Comparison of ENCODE assay signal across 8 mouse cellular contexts in the genomic region with DNA sequence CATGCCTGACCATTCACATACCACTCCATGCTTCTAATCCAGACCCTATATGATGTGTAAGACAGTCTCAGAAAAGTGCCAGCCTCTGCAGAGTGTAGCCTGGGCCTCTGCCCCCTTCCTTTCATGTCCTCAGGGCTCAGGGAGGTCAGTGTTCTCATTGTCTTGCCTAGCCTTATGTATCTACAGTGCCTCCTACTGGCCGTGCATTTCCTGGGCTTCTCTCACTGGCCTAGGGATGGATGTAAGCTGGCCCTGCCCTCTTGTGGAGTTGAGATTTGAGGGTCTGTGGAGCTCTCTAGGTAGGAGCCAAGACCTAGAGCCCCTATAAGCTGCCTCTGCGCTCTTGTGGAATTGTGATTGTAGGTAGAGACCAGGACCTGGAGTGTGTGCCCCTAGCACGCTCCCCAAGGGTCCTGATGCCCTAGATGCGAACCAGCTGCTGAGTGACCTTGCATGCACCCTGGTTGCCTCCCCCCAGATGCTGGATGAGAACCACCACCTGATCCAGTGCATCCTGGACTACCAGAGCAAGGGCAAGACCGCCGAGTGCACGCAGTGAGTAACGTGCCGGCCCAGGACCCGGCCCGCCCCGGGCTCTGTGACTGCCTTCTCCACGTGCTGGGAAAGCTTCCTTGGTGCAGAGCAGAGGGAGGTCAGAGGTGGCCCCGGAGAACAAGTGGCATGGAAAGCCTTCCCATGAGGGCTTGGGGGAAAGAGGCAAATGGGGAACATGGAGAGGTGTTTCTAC. TPM values are rescaled to one million over a fixed set of nuclear protein-coding genes. Genes with fewer than 3 reads are reported as not detected.
DNase-seq lines count a peak whose midpoint lies in the region; ATAC-seq and TF ChIP-seq lines count a peak whose summit lies in the region.

No protein-coding gene starts in this region.

- peak; percentile 35 for DNase-seq in cerebellum, adult 11-12 months
- no peak for DNase-seq in cerebellum, adult 8-10 months
- no peak for DNase-seq in layer of hippocampus, adult 2 months (ENCODE audit: low spot score in 2 of 2)
- no peak for DNase-seq in layer of hippocampus, adult 9-10 months (ENCODE audit: low spot score)
- DNase-seq in gastrocnemius, postnatal 25 days, result no peak

- peaks cover 54% of the 10 kb centered on the region for H3K36me3 ChIP-seq in midbrain, embryonic 13.5 days

- no peak for TF ChIP-seq POLR2A in cortical plate, adult 2 months (IDR thresholded peaks at IDR 0.05; ENCODE audit: extremely low read depth, insufficient read depth, low read length)

- TF ChIP-seq CTCF in layer of hippocampus, adult 2 months (conservative IDR thresholded peaks at IDR 0.05), result peak; percentile 70
- TF ChIP-seq CTCF in cortical plate, adult 2 months (IDR thresholded peaks at IDR 0.05; ENCODE audit: extremely low read depth, insufficient read depth, low read length), result peak; percentile 39; the same call in 1 of the 2 replicates

- no peak overlapping the region for H3K27ac ChIP-seq in layer of hippocampus, adult 2 months
- H3K27ac ChIP-seq in cortical plate, adult 2 months (ENCODE audit: insufficient read depth, low read length), result no peak overlapping the region
- H3K27ac ChIP-seq in midbrain, embryonic 13.5 days, result no peak overlapping the region

- no peaks in the 10 kb centered on the region for H3K4me1 ChIP-seq in cortical plate, adult 2 months (ENCODE audit: control insufficient read depth, insufficient read depth, low read length)
- H3K4me1 ChIP-seq in midbrain, embryonic 13.5 days (replicated peaks), result peaks cover 12% of the 10 kb centered on the region

- H3K9me3 ChIP-seq in midbrain, embryonic 13.5 days, result no peaks in the 10 kb centered on the region

- H3K9ac ChIP-seq in midbrain, embryonic 13.5 days (replicated peaks), result no peak overlapping the region

- 90% methylated on average over 14 of the region's 14 CpGs for WGBS in midbrain, embryonic 13.5 days

- H3K4me3 ChIP-seq in layer of hippocampus, adult 2 months, result no peak overlapping the region
- H3K4me3 ChIP-seq in cortical plate, adult 2 months (ENCODE audit: insufficient read depth, low read length), result no peak overlapping the region
- no peak overlapping the region for H3K4me3 ChIP-seq in midbrain, embryonic 13.5 days (replicated peaks)

- ATAC-seq in midbrain, embryonic 13.5 days, result peak; percentile 25; the same call in 1 of the 2 replicates
- no peak for ATAC-seq in inflammation-experienced regulatory T-cells, adult 6 months

- H3K27me3 ChIP-seq in midbrain, embryonic 13.5 days, result no peaks in the 10 kb centered on the region

- no peak overlapping the region for H3K4me2 ChIP-seq in midbrain, embryonic 13.5 days (replicated peaks)

RNA-seq across cellular contexts. Expression of gene Ss18l1, which starts 9.9 kb away (rescaled TPM):
- 10 to 100 TPM; 43.2 to 44.9 TPM for total RNA-seq in layer of hippocampus, adult 2 months (2021)
- 30.9 and 33.8 TPM in 2 replicates for polyA plus RNA-seq in cortical plate, adult 2 months (2012; rRNA removed)
- 51.2 and 54.8 TPM in 2 replicates for polyA plus RNA-seq in midbrain, embryonic 13.5 days (2015; fragmentation: Nextera tagmentation; extraction: Ambion mirVana)
- 1 to 10 TPM; 1.4 to 2.4 (median 2.3) TPM for polyA plus RNA-seq in inflammation-experienced regulatory T-cells, adult 6 months (2017; shearing (Covaris generic))
- 1 to 10 TPM; 1.7 to 2.2 TPM for total RNA-seq in gastrocnemius, postnatal 25 days (2021)

RNA-seq across cellular contexts. Expression of gene Psma7, which starts 9.9 kb away (rescaled TPM):
- total RNA-seq in layer of hippocampus, adult 2 months (2021), result 100 to 1,000 TPM; 166 to 176 TPM
- polyA plus RNA-seq in cortical plate, adult 2 months (2012; rRNA removed), result 211 and 215 TPM in 2 replicates
- polyA plus RNA-seq in midbrain, embryonic 13.5 days (2015; fragmentation: Nextera tagmentation; extraction: Ambion mirVana), result 676 and 705 TPM in 2 replicates
- polyA plus RNA-seq in inflammation-experienced regulatory T-cells, adult 6 months (2017; shearing (Covaris generic)), result 100 to 1,000 TPM; 448 to 507 (median 458) TPM
- 100 to 1,000 TPM; 115 to 123 TPM for total RNA-seq in gastrocnemius, postnatal 25 days (2021)

RNA-seq across cellular contexts. Expression of gene Mtg2, which starts 18.2 kb away (rescaled TPM):
- 10 to 100 TPM; 19.2 to 22.7 TPM for total RNA-seq in layer of hippocampus, adult 2 months (2021)
- 27.4 and 28.4 TPM in 2 replicates for polyA plus RNA-seq in cortical plate, adult 2 months (2012; rRNA removed)
- polyA plus RNA-seq in midbrain, embryonic 13.5 days (2015; fragmentation: Nextera tagmentation; extraction: Ambion mirVana), result 37.1 and 37.3 TPM in 2 replicates
- 10 to 100 TPM; 28.5 to 51.3 (median 40.1) TPM for polyA plus RNA-seq in inflammation-experienced regulatory T-cells, adult 6 months (2017; shearing (Covaris generic))
- 10 to 100 TPM; 12.5 to 13.2 TPM for total RNA-seq in gastrocnemius, postnatal 25 days (2021)

RNA-seq across cellular contexts. Expression of gene Lsm14b, which starts 27.4 kb away (rescaled TPM):
- total RNA-seq in layer of hippocampus, adult 2 months (2021), result 100 to 1,000 TPM in 1 of 2 experiments, 10 to 100 TPM in 1; 93.9 to 100 TPM
- polyA plus RNA-seq in cortical plate, adult 2 months (2012; rRNA removed), result 78.0 and 80.6 TPM in 2 replicates
- polyA plus RNA-seq in midbrain, embryonic 13.5 days (2015; fragmentation: Nextera tagmentation; extraction: Ambion mirVana), result 20.9 and 24.8 TPM in 2 replicates
- polyA plus RNA-seq in inflammation-experienced regulatory T-cells, adult 6 months (2017; shearing (Covaris generic)), result 1 to 10 TPM; 2.4 to 3.9 (median 2.5) TPM
- 10 to 100 TPM; 39.7 to 43.9 TPM for total RNA-seq in gastrocnemius, postnatal 25 days (2021)

RNA-seq across cellular contexts. Expression of gene Hrh3, which starts 52.1 kb away (rescaled TPM):
- total RNA-seq in layer of hippocampus, adult 2 months (2021), result 10 to 100 TPM; 46.4 to 47.6 TPM
- 83.6 and 103 TPM in 2 replicates for polyA plus RNA-seq in cortical plate, adult 2 months (2012; rRNA removed)
- polyA plus RNA-seq in midbrain, embryonic 13.5 days (2015; fragmentation: Nextera tagmentation; extraction: Ambion mirVana), result 4.4 and 5.1 TPM in 2 replicates
- polyA plus RNA-seq in inflammation-experienced regulatory T-cells, adult 6 months (2017; shearing (Covaris generic)), result not detected
- not detected for total RNA-seq in gastrocnemius, postnatal 25 days (2021)
